Mouse (Mus musculus) CH12.LX (cell line): ENCODE measurements at regions not wholly inside any gene's neighbourhood (a gene's known extent, or its start where the extent isn't known, plus 50 kb on each side); places are given as distances from the start of the nearest gene placed in this dataset.

Experiments
- CHD2 ChIP-seq: IDR thresholded peaks from 2 replicates; pipeline ENCODE4 v1.6.1; 2011; ENCODE audit warnings: low read length, improper control_type of control experiment
- E2F4 ChIP-seq: IDR thresholded peaks from 2 replicates; pipeline ENCODE4 v1.6.1; 2011; ENCODE audit warnings: low read depth, low read length, improper control_type of control experiment; ENCODE audit not compliant: insufficient replicate concordance
- ELF1 ChIP-seq: IDR thresholded peaks from 2 replicates; pipeline ENCODE4 v1.6.1; 2014; ENCODE audit warnings: low read depth, mild to moderate bottlenecking, inconsistent platforms, low read length, improper control_type of control experiment
- EP300 ChIP-seq: IDR thresholded peaks from 2 replicates; pipeline ENCODE4 v1.6.1; 2011; ENCODE audit warnings: low read length, improper control_type of control experiment
- MAFK ChIP-seq: IDR thresholded peaks from 2 replicates; pipeline ENCODE4 v1.6.1; 2011; ENCODE audit warnings: low read length, improper control_type of control experiment; ENCODE audit not compliant: insufficient replicate concordance
- MAX ChIP-seq: IDR thresholded peaks from 2 replicates; pipeline ENCODE4 v1.6.1; 2011; ENCODE audit warnings: low read length, improper control_type of control experiment
- NELFE ChIP-seq: IDR thresholded peaks from 2 replicates; pipeline ENCODE4 v1.6.1; 2011; ENCODE audit warnings: low read depth, low read length, improper control_type of control experiment
- POLR2A ChIP-seq: IDR thresholded peaks from 2 replicates; pipeline ENCODE4 v1.6.1; 2011; ENCODE audit warnings: low read depth, mild to moderate bottlenecking, improper control_type of control experiment, low read length
- POLR2AphosphoS2 ChIP-seq: IDR thresholded peaks from 2 replicates; pipeline ENCODE4 v1.6.1; 2011; ENCODE audit warnings: low read depth, low read length, improper control_type of control experiment
- RCOR1 ChIP-seq: conservative IDR thresholded peaks from 2 replicates; pipeline ENCODE4 v1.6.1; 2012; ENCODE audit warnings: low read depth, mild to moderate bottlenecking, inconsistent platforms, low read length, improper control_type of control experiment
- USF1 ChIP-seq: IDR thresholded peaks from 2 replicates; pipeline ENCODE4 v1.6.1; 2014; ENCODE audit warnings: low read depth, mild to moderate bottlenecking, inconsistent platforms, low read length, improper control_type of control experiment
- ZC3H11A ChIP-seq: IDR thresholded peaks from 2 replicates; pipeline ENCODE4 v1.6.1; 2012; ENCODE audit warnings: low read depth, mild to moderate bottlenecking, inconsistent platforms, low read length, improper control_type of control experiment

DNA sequence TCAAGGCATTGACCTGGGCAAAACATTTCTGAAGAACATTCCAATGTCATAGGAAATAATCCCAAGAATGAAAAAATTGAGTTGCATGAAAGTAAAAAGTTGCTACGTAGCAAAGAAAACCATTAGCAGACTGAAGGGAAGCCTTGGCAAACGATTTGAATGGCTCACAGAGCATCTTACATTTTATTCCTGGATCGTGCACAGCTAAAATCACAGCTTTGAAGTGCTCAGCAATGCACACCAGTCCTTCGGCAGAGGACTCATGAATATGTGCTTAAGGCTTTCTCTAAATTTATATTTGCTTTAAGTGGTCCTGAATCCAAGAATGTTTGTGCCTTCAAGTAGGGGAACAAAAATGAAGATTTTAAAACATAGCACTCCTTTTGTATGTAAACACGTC, 234.5 kb downstream of the Cog6 start:
- TF ChIP-seq POLR2A (no peak), RCOR1 (no peak), MAFK (no peak), E2F4 (no peak), USF1 (no peak), POLR2AphosphoS2 (no peak), NELFE (no peak), MAX (no peak), ELF1 (no peak), ZC3H11A (no peak), EP300 (no peak), CHD2 (no peak)
